Mouse (Mus musculus) lung, postnatal 10 days (tissue): ENCODE data around the gene Snw1.

Experiments
- DNase-seq: peaks from one replicate; pipeline ENCODE4 v3.0.0; 2021

The Snw1 gene

DNA sequence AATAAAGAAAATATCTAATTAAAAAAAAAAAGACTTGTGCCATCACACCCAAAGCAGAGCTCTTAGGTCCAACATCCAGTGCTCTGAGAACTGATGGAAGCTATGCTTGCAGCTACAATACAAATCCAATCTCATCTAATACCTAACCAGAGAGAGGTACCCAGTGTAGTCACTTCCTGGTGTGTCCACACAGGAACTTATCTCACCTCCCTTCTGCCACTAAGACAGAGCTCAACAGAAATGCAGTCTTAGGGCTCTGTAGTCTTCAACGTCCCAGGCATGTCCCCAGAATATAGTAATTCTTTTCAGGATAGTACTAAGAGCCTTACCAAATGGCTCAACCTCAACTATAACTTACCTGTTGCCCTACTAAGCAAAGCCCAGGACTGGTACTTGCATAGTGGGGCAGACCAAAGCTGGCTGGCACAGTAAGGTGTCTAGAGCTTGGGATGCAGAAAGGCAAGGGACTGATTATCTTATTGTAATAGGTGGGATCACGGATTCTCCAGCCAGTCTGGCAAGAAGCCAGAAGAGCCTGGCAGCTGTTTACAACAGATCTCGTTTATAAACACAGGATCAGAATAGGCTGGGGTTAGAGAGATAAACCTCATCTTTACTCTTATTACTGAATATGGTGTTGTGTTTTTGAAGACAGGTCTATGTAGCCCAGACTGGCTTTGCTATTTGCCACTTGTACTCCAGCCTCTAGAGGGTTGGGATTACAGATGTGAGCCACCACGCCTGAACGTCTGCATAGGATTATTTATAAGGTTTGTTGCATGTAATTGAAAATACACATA is 50.2 kb downstream of the Snw1 start:
- DNase-seq, result no peak

- no peak for DNase-seq
Measured at GRCm38 (mm10) chr12:87419974-87420485, 52.0 kb downstream of the Snw1 start.

DNA sequence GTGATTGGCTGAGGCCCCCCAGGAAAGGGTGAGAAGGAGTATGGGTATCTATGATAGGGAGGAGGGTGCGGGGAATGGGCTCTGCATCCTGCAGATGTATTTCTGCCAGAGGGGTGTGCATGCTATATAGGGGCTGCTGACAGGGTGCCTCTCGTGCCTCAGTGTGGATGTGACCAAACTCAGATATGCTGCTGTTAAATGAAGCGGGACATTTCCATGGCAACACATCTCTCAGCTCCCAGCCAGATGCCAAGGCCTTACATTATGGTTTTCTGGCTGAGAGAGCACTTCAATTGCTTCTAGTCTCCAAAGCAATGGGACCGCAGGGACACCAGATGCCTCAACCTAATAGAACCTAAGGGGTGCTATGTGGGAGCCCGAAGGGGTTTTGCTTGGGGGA is 53.2 kb downstream of the Snw1 start:
- DNase-seq, result no peak

DNA sequence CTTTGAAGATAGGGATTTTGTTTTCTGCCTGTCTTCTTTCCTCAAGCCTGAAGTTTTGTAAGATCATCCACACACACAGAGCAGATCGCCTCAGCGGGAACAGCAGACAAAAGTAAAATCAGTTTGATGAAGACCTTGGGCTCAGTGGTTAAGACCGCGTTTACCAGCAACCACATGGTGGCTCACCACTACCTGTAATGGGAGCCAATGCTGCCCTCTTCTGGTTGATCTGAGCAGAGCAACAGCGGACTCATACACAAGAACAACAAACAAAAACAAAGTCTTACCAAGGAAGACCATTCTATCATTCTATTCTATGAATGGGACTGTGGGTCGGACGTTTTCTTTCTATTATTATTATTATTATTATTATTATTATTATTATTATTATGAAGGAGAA is 55.4 kb downstream of the Snw1 start:
- peak; percentile 77 for DNase-seq

DNA sequence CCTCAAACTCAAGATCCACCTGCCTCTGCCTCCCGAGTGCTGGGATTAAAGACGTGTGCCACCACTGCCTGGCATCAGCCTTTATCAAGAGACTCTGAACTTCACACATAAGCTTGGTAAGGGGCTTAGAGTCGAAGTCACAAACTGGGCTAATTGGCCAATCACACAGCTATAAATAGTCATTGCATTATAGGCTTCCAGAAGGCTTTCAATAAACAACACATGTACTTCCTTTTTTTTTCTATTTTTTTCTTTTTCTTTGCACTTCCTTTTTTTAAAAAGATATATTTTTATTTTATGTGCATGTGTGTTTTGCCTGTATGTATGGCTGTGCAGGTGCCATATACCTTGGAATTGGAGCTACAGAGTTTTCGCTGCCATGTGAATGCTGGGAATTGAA is 56.7 kb downstream of the Snw1 start:
- DNase-seq, result no peak

- DNase-seq, result peak; percentile 83
Measured at GRCm38 (mm10) chr12:87413179-87413790, 58.8 kb downstream of the Snw1 start.

GRCm38 (mm10) chr12:87410999-87411398 is 61.1 kb downstream of the Snw1 start:
- no peak for DNase-seq

GRCm38 (mm10) chr12:87409123-87409522 is 63.0 kb downstream of the Snw1 start:
- DNase-seq, result no peak

GRCm38 (mm10) chr12:87407869-87408605 is 64.0 kb downstream of the Snw1 start:
- peak; percentile 80 for DNase-seq

DNA sequence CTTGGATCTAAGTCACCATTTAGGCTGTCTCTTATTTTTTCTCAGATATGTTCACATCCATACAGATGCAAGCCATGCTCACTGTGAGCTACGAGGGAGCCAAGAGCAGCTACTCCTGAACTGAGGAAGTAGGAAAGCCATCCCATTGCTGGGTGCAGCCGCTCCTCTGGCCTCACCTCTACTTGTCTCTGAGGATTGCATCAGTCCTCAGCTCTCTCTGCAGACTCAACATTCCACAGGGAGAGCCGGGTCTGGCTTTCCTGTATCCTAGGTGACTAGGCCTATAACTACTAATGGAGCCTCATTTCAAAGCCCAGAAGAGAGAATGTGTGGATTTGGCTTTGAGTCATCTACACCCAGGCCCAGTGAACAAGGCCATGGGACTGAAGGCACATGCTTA is 66.4 kb downstream of the Snw1 start:
- no peak for DNase-seq

GRCm38 (mm10) chr12:87405165-87405564 is 66.9 kb downstream of the Snw1 start:
- DNase-seq, result no peak

GRCm38 (mm10) chr12:87401883-87402282 is 70.2 kb downstream of the Snw1 start:
- no peak for DNase-seq

DNA sequence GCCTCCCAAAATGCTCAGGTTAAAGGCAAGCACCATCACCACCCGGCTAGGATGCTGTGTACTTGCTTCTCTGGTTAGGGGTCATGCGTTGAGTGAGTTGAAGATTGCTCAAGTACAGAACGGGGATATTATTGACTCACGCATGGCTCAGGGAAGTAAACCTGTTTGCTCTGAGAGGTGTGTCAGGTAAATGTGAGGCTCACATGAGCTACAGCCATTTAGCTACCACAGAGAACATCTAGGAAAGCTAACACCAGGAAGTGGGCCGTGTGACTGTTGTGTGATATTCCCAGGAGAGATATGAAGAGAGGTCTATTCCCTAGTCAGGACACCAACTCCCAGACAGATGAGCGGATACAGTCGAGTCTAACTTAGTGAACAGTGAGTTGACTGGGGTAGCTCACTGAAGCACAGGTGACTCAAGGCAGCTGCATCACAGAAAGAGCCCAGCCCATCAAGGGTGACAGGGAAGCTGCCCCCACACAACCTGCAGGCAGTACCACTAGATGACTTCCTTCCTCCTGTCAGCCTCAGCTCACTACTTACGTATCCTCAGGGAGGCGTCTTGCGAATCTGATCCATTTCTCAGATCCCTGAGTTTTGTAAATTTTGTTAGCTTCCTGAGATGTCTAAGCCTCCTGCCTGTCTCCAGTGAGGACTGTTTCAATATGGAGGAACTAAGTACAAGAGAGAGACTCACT is 72.8 kb downstream of the Snw1 start:
- no peak for DNase-seq
